Mouse (Mus musculus): ENCODE measurements around the gene Limk1.

The Limk1 gene

DNA sequence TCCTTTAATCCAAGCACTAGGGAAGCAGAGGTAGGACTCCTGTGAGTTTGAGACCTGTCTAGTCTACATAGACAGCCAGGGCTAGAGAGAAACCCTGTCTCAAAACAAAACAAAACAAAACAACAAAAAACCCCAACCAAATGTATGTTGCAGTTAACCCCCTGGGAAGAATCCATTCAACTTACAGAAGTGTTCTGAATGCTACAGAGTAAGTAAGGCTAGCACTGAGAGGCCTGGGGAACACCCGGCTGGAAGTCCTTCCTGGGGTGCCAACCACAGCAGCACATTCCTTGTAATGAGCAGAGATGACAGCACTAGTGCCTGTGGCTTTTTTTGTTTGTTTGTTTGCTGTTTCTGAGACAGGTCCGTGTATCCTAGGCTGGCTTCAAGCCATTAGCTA, 55.6 kb downstream of the Limk1 start:
- no peak for DNase-seq (ENCODE audit: low read depth, low spot score)

DNA sequence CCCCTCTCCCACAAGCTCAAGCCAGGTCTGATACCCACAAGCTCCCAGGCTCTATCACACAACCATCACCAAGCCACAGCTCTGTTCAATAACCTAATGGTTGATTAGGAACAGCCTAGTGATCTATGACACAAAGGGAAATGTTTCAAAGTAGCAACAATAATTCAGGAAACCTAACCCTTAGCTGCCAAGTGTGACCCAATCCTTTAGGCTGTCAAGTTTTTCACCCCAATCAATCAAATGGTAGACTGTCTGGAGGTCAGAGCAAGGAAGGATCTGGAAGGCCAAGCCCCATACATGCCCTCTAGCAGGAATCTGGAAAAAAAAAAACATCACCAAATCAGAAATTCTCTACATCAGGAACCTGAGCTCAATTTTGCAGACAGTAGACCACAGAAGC, 57.6 kb downstream of the Limk1 start:
- DNase-seq (ENCODE audit: low read depth, low spot score) = no peak

DNA sequence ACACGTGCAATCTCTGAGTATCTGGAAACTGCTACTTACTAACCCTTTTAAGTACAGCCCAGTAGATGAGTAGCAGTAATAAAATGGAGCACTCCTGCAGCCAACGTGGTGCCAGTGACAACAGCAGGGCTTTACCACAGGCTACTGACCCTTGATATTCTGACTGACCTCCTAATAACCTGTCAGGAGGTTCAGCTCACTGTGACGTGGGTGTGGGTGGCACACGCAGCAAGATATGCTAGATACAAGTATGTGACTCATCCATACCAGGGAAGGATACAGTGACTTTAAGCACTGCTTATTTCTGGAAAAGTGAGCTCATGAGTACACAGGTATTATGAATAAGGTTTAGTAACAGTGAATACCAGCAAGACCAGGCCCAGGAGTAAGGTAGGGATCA, 58.9 kb downstream of the Limk1 start:
- no peak for DNase-seq (ENCODE audit: low read depth, low spot score)

DNA sequence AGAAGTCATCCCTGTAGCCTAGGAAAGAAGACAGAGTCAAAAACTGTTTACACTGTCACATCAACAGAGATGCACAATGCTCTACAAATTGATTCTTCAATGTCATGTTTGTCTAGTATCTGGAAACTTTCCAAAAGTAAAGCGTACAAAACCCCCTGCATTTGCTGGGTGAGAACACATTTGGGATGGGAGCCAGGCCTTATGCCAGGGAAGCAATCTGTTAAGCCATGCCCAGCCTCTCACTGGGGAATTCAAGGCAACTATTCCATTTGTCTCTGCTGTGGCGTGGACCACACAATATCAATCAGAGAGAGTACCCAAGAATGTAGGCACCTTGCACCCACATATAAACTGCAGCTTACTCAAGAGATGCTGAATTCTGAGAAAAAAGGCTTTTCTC, 66.3 kb downstream of the Limk1 start:
- DNase-seq (ENCODE audit: low read depth, low spot score) = no peak

DNA sequence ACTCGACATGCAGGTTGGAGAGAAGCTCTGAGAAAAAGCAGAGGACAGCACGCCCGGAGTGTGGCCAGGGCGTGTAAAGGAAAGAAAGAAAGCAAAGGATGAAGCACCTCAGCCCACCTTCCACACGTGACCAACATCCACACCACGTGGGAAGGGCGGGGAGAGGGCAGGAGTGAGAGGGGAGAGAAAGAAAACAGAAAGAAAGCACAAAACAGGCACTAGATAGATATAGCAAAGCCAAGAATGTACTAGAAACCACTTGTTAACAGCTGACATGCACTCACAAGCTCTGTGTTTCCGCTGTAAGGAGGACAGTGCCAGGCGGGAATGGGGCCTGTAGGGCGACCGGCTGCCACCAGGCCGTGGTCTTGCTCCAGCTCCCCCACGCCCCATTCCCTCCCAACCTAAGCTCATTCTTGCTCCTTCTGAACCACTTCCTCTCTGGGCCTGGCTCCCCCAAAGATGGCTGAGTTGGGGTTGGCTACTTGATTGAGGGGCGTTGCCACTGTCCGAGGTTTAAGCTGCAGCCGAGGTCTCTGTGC, 67.2 kb downstream of the Limk1 start:
- no peak for DNase-seq (ENCODE audit: low read depth, low spot score)

DNA sequence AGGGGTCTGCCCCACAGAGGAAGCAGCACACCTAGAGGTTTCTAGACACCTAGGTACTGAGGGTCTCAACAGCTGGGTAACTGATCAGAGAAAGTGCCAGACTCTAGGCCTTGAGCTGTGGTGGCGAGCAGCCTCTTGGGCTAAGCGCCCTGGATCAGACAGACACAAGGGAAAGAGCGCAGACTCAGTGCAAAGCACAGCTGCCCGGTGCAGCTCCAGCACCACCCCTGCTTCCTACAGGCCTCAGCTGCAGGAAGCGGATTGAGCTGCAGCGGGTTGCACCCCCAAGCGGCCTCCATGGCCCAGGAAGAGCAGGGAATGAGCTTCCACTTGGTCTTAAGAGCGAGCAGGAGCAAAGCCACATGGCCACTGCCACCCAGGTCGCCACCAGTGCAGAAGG, 67.9 kb downstream of the Limk1 start:
- DNase-seq (ENCODE audit: low read depth, low spot score) = no peak

DNA sequence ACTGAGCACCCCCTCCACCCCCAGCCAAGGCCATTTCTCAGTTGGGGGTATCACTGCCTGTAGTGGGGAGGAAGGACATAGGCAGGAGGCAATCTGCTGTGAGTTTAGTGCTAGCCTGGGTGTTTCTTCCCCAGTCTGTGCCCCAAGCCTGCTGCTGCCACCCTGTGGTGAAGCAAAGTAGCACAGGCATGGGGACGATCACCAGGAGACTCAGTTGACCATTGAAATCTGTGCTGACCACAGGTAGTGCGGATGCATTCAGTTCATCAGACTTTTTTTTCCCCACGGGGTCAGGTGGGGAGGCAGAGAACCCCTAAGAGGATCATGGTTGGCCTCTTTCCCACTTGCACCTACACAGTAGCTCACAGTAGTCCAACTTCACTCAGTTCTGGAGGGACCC, 71.3 kb downstream of the Limk1 start:
- DNase-seq (ENCODE audit: low read depth, low spot score) = peak; percentile 33

DNA sequence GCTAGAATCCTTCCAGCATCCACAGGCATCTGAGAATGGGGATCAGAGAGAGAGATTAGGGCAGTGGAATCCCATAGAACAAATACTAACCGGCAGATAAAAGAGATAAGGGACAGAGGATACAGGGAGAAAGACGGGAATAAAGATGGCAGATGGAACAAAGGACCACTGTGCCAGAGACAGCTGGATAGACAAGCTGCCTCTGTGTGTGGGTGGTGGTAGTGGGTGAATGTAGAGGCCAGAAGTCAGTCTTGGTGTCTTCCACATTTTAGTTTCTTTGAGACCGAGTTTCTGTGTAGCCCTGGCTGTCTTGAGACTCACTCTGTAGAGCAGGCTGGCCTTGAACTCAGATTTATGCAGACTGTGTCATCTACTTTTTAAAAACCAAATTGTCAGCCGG, 72.6 kb downstream of the Limk1 start:
- DNase-seq (ENCODE audit: low read depth, low spot score) = no peak

DNA sequence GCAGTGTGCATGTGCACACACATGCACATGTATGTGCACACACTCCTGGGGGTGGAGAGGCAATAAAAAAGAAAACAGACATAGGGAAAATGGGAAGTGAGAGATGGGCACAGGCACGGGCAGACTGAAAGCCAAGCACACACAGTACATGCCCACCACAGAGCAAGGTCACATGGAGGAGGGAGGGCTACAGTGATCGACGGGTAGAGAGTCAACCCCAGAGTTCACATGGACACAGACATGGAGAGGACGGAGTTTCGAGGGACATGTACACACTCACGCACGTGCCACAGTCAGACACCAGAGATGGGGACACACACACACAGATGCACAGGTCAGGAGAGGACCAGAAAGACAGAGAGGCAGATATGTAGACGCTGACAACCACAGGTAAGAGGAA, 73.0 kb downstream of the Limk1 start:
- no peak for DNase-seq (ENCODE audit: low read depth, low spot score)

DNA sequence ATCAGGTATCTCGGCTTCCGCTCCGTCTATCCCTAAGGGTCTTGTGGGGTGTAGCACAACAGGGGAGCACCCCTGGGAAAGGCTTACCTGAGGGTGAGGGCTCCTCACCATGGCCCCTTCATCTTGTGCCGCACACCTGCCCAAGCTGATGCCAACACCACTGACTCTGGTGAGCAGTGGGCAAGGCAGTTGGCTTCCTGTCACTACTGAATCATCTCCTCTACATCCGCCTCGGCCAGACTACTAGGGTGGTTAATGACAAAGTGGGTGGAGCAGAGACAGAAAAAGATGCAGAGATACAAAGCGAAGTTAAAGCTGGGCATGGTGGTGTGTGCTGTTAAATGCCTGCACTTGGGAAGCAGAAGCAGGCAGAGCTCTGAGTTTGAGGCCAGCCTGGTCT, 73.6 kb downstream of the Limk1 start, which contains the start of gene Lat2:
Lat2 (minus strand) TSS at position 224 of the 400 bp plus-strand sequence.
- DNase-seq (ENCODE audit: low read depth, low spot score) = no peak

DNA sequence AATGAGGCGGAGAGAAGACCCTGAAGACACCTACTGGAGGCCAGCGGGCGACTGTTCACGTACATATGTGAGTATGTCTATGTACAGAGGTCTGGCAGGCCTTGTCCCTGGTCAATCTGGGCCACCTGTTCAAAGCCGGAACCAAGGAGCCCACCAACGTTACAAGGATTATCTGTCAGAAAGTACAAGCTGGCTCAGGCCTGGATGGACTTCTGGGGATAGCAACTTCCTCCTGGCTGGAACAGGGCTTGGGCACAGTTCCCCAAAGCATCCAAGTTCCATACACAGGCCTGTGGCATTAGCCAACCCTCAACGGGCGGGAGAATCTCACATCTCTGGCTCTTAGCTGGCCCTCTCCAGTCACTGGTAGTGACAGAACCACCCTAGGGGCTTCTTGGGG, 74.1 kb downstream of the Limk1 start:
- DNase-seq (ENCODE audit: low read depth, low spot score) = no peak

DNA sequence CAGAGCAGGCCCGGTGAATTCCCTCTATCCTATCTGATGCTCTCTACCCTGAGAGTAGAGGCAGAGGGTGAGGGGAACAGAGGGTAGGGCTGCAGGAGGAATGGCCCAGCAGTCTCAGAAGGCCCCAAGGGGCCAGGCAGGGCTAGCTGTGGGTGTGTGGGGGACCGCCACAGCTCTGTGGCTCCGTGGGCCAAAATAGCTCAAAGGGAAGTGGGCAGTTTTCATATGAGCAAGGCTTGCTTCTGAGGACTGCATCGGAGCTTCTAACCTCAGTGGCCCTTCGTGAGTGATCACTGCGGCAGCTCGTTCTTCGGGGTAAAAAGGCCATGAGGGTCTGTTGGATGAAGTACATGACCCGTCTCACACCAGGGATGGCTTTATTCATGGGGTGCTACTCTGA, 74.7 kb downstream of the Limk1 start:
- DNase-seq (ENCODE audit: low read depth, low spot score) = no peak

DNA sequence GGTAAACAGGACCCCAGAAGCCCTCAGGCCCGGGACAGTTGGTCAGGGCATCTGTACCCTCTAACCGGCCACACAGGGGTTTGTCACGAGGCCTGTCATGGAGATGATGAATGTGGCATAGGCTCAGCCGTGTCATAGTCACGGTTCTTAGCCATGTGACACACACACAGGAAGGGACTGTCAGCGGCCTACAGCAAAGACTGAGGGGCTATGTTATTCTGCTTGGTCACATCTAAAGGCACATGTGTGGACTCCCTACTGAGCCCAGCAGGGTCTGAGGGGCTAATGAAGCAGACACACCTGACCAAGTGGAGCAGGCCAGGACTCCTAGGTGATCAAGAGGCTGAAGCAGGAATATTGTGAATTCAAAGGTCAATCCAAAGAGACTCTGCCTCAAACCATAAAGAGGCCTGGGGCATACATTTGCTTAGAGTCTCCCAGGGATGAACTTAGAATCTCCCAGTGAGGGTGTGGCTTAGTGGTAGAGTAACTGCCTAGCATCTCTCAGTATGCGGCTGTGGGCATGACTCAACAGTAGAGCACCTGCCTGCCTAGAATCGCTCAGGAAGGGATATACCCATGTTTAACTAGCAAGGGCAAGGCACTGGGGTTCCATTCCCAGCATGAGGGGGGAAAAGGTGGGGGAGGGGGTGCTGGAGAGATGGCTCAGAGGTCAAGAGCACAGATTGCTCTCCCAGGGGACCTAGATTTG, 76.4 kb downstream of the Limk1 start:
- DNase-seq (ENCODE audit: low read depth, low spot score) = no peak

DNA sequence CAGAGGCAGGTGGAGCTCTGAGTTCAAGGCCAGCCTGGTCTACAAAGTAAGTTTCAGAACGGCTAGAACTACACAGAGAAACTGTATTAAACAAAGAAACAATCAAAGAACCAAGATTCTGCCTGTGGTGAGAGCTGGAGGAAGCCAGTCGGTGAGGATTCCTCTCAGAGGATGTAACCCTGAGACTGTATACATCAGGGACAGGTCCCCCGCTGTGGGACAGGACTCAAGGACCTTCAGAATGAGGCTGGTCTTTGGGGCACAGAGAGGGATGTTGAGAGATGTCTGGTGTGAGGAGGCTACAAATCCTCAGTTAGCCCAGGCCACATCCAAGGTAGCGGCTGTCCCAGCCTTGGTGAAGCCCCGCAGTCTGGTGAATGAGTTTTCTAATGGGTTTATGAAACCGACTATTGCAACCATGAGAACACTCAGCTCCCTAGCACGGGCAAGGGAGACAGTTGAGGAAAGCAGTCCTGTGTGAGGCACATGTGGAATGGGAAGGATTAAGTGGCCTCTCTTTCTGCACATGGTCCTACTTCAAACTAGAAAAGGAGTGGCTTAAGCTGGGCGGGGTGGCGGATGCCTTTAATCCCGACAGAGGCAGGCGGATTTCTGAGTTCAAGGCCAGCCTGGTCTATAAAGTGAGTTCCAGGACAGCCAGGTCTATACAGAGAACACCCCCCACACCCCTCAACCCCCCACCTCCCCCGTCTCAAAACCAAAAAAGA, 78.3 kb downstream of the Limk1 start:
- no peak for DNase-seq (ENCODE audit: low read depth, low spot score)

DNA sequence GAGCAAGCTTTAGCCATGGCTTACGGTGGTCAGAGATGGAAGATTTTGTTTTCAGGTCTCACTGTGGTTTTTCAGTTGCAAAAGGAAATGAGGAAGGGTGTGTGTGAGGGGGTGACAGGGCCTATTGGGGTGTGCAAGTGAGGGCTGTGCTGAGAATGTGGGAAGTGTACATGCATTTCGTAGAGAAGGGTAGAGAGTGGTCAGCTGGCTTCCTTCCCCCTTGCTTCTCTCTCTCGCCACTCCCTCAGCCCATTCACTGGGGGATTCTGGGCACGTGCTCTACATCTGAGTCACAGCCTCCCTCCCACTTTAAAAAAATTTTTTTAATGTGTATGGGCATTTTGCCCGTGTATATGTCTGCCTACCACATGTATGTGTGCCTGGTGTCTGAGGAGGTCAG, 81.3 kb downstream of the Limk1 start:
- peak; percentile 30 for DNase-seq (ENCODE audit: low read depth, low spot score)

DNA sequence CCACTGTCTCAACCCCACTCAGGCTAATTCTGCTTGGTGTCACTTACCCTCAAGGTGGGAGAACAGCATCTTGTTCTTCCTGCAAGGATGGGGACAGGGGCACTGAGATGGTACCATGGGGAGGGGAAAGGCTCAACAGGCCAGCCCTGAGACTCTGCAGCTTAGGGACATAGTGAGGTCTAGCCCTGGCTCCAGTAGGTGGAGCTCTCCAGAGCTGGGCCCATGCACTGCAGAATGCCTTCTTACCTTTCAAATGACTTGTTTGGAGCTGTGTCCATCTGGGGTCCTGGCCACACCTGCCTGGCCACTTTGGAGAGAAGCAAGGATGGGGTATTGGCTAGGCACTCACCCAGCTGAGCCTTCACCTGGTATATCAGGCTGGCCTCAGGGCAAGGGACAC, 82.1 kb downstream of the Limk1 start:
- no peak for DNase-seq (ENCODE audit: low read depth, low spot score)
